Mouse (Mus musculus): Measurements from ENCODE around the gene Rsu1. TPM values are rescaled to one million over a fixed set of nuclear protein-coding genes. Genes with fewer than 3 reads are reported as not detected.

Gene Rsu1
- polyA plus RNA-seq, 1 experiment: 81.5 TPM

DNA sequence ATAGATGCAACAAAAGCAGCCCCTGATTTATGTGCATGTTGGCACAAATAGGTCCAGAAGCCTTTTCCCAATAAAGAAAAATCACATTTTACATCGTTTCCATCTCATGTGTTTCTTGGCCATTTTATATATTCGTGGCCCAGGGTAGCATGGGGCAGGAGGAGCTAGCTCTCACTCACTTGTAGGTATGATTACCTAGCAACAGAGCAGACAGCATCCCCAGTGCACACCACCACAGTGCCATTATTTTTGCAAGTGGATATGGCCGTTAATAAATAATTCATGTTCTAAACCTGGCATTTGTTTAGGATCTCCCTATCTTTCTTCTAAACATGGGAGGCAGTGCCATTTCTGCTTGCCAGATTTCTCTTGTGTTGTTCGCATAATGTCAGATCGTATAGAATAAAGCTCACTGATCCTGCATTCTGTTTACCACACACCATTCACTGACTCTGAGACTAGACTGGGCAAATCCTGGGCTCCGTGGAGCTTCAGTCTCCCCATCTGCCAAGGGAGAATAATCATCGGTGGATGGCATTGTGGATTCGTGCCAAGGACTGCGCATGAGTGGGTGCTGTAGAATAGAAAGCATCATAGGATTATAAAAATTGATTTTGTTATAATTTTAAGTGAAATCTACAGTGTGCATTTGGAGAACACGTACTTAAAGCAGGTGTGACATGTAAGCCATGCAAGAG lies 93.4 kb downstream of the Rsu1 start:
- TF ChIP-seq SRF (IDR thresholded peaks at IDR 0.05; ENCODE audit: control insufficient read depth, insufficient read length, low read depth): no peak
- no peak for TF ChIP-seq MYOG (IDR thresholded peaks at IDR 0.05; ENCODE audit: control insufficient read depth in 1 of 3, insufficient read depth in 1 of 3, insufficient read length in 2 of 3, low read depth in 2 of 3)
- no peak for TF ChIP-seq TCF3 (IDR thresholded peaks at IDR 0.05; ENCODE audit: insufficient read length, low read depth)
- no peak for TF ChIP-seq POLR2A (IDR thresholded peaks at IDR 0.05; ENCODE audit: insufficient read length, low read depth)
- TF ChIP-seq CEBPB (IDR thresholded peaks at IDR 0.05; ENCODE audit: insufficient read depth, poor library complexity, severe bottlenecking): no peak
- TF ChIP-seq USF1 (IDR thresholded peaks at IDR 0.05; ENCODE audit: low read depth): no peak
- TF ChIP-seq E2F4 (IDR thresholded peaks at IDR 0.05; ENCODE audit: insufficient read depth): no peak
- no peak for TF ChIP-seq MAX (IDR thresholded peaks at IDR 0.05; ENCODE audit: low read depth)
- no peak for TF ChIP-seq MYOD1 (IDR thresholded peaks at IDR 0.05; ENCODE audit: control insufficient read depth in 1 of 3, insufficient read length in 2 of 3, low read depth in 2 of 3)
- no peak for TF ChIP-seq POLR2AphosphoS2 (IDR thresholded peaks at IDR 0.05; ENCODE audit: insufficient read length, low read depth)
- no peak for TF ChIP-seq TCF12 (IDR thresholded peaks at IDR 0.05; ENCODE audit: insufficient read depth, poor library complexity, severe bottlenecking)
- TF ChIP-seq REST (IDR thresholded peaks at IDR 0.05; ENCODE audit: insufficient read depth, insufficient read length): no peak
- no peak overlapping the region for H3K4me3 ChIP-seq
- H3K79me2 ChIP-seq (ENCODE audit: control insufficient read depth, insufficient read depth): no peaks in the 10 kb centered on the region
- no peaks in the 10 kb centered on the region for H3K27me3 ChIP-seq (ENCODE audit: control insufficient read depth, insufficient read depth, insufficient read length)
- no peak overlapping the region for H3ac ChIP-seq (ENCODE audit: control insufficient read depth, insufficient read length)
- no peak overlapping the region for H3K4me2 ChIP-seq (ENCODE audit: low read depth)
- no peaks in the 10 kb centered on the region for H3K36me3 ChIP-seq (ENCODE audit: control insufficient read depth, insufficient read depth)

DNA sequence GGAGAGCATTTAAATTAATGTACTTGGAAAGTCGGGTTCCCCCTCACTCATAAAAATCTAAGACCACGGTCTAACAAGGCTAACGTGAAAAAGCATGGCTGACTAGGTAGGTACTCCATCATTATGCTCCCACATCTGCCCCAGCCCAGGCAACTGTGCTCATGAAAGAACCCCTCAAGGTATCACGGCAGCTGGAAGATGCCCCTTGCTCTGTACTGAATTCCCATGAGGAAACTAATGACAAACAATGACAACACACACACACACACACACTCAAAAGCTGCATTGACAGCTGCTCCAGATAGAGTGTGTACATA lies 95.0 kb downstream of the Rsu1 start:
- Histone ChIP-seq H3K4me2 (ENCODE audit: low read depth) (no peak overlapping the region), H3K27me3 (ENCODE audit: control insufficient read depth, insufficient read depth, insufficient read length) (no peaks in the 10 kb centered on the region), H3K79me2 (ENCODE audit: control insufficient read depth, insufficient read depth) (no peaks in the 10 kb centered on the region), H3K4me3 (no peak overlapping the region), H3K36me3 (ENCODE audit: control insufficient read depth, insufficient read depth) (no peaks in the 10 kb centered on the region), H3ac (ENCODE audit: control insufficient read depth, insufficient read length) (no peak overlapping the region)
- no peak for TF ChIP-seq MYOD1 (IDR thresholded peaks at IDR 0.05; ENCODE audit: control insufficient read depth in 1 of 3, insufficient read length in 2 of 3, low read depth in 2 of 3)
- no peak for TF ChIP-seq CEBPB (IDR thresholded peaks at IDR 0.05; ENCODE audit: insufficient read depth, poor library complexity, severe bottlenecking)
- no peak for TF ChIP-seq POLR2AphosphoS2 (IDR thresholded peaks at IDR 0.05; ENCODE audit: insufficient read length, low read depth)
- no peak for TF ChIP-seq MYOG (IDR thresholded peaks at IDR 0.05; ENCODE audit: control insufficient read depth in 1 of 3, insufficient read depth in 1 of 3, insufficient read length in 2 of 3, low read depth in 2 of 3)
- TF ChIP-seq MAX (IDR thresholded peaks at IDR 0.05; ENCODE audit: low read depth): no peak
- no peak for TF ChIP-seq TCF3 (IDR thresholded peaks at IDR 0.05; ENCODE audit: insufficient read length, low read depth)
- TF ChIP-seq SRF (IDR thresholded peaks at IDR 0.05; ENCODE audit: control insufficient read depth, insufficient read length, low read depth): no peak
- TF ChIP-seq REST (IDR thresholded peaks at IDR 0.05; ENCODE audit: insufficient read depth, insufficient read length): no peak
- no peak for TF ChIP-seq TCF12 (IDR thresholded peaks at IDR 0.05; ENCODE audit: insufficient read depth, poor library complexity, severe bottlenecking)
- TF ChIP-seq POLR2A (IDR thresholded peaks at IDR 0.05; ENCODE audit: insufficient read length, low read depth): no peak
- no peak for TF ChIP-seq E2F4 (IDR thresholded peaks at IDR 0.05; ENCODE audit: insufficient read depth)
- no peak for TF ChIP-seq USF1 (IDR thresholded peaks at IDR 0.05; ENCODE audit: low read depth)

GRCm38 (mm10) chr2:13175536-13176303 lies 95.5 kb downstream of the Rsu1 start:
- TF ChIP-seq E2F4 (IDR thresholded peaks at IDR 0.05; ENCODE audit: insufficient read depth) (no peak), MAX (IDR thresholded peaks at IDR 0.05; ENCODE audit: low read depth) (no peak)
- H3K79me2 ChIP-seq (ENCODE audit: control insufficient read depth, insufficient read depth): no peaks in the 10 kb centered on the region
- H3ac ChIP-seq (ENCODE audit: control insufficient read depth, insufficient read length): no peak overlapping the region
- H3K36me3 ChIP-seq (ENCODE audit: control insufficient read depth, insufficient read depth): no peaks in the 10 kb centered on the region
- H3K27me3 ChIP-seq (ENCODE audit: control insufficient read depth, insufficient read depth, insufficient read length): no peaks in the 10 kb centered on the region
- H3K4me2 ChIP-seq (ENCODE audit: low read depth): no peak overlapping the region
- H3K4me3 ChIP-seq: no peak overlapping the region

- no peaks in the 10 kb centered on the region for H3K79me2 ChIP-seq (ENCODE audit: control insufficient read depth, insufficient read depth)
- no peak for TF ChIP-seq MYOG (IDR thresholded peaks at IDR 0.05; ENCODE audit: control insufficient read depth in 1 of 3, insufficient read depth in 1 of 3, insufficient read length in 2 of 3, low read depth in 2 of 3)
- TF ChIP-seq TCF3 (IDR thresholded peaks at IDR 0.05; ENCODE audit: insufficient read length, low read depth): no peak
- no peak for TF ChIP-seq TCF12 (IDR thresholded peaks at IDR 0.05; ENCODE audit: insufficient read depth, poor library complexity, severe bottlenecking)
- no peak for TF ChIP-seq USF1 (IDR thresholded peaks at IDR 0.05; ENCODE audit: low read depth)
- TF ChIP-seq CEBPB (IDR thresholded peaks at IDR 0.05; ENCODE audit: insufficient read depth, poor library complexity, severe bottlenecking): no peak
- TF ChIP-seq REST (IDR thresholded peaks at IDR 0.05; ENCODE audit: insufficient read depth, insufficient read length): no peak
- TF ChIP-seq MYOD1 (IDR thresholded peaks at IDR 0.05; ENCODE audit: control insufficient read depth in 1 of 3, insufficient read length in 2 of 3, low read depth in 2 of 3): no peak
- TF ChIP-seq E2F4 (IDR thresholded peaks at IDR 0.05; ENCODE audit: insufficient read depth): no peak
- no peak for TF ChIP-seq POLR2A (IDR thresholded peaks at IDR 0.05; ENCODE audit: insufficient read length, low read depth)
- TF ChIP-seq MAX (IDR thresholded peaks at IDR 0.05; ENCODE audit: low read depth): no peak
- TF ChIP-seq POLR2AphosphoS2 (IDR thresholded peaks at IDR 0.05; ENCODE audit: insufficient read length, low read depth): no peak
- no peak for TF ChIP-seq SRF (IDR thresholded peaks at IDR 0.05; ENCODE audit: control insufficient read depth, insufficient read length, low read depth)
- H3K27me3 ChIP-seq (ENCODE audit: control insufficient read depth, insufficient read depth, insufficient read length): no peaks in the 10 kb centered on the region
Measured at GRCm38 (mm10) chr2:13174461-13174860, 96.8 kb downstream of the Rsu1 start.

More at GRCm38 (mm10) chr2:13174461-13174860, 96.8 kb downstream of the Rsu1 start:
- H3K4me2 ChIP-seq (ENCODE audit: low read depth): no peak overlapping the region
- no peaks in the 10 kb centered on the region for H3K36me3 ChIP-seq (ENCODE audit: control insufficient read depth, insufficient read depth)
- H3ac ChIP-seq (ENCODE audit: control insufficient read depth, insufficient read length): no peak overlapping the region
- no peak overlapping the region for H3K4me3 ChIP-seq

All from myocyte (in vitro differentiated cells).